Mouse (Mus musculus): ENCODE results near the gene Trim40. TPM values are rescaled to one million over a fixed set of nuclear protein-coding genes. Genes with fewer than 3 reads are reported as not detected.
"Not testable (repeated sequence)": the region's sequence is repeated elsewhere in the genome, so short reads cannot be mapped to it uniquely, and the experiment has no call there.

Trim40 gene
- polyA plus RNA-seq, 1 experiment from 2014 or later: not detected

GRCm38 (mm10) chr17:36897552-36898205, 7.8 kb upstream of the Trim40 start, which contains the start of gene Trim31:
Gene Trim31, plus strand, starts transcription at chr17:36898118.
- Histone ChIP-seq H3K4me3 (ENCODE audit: low read depth, low read length) (no peak within 1 kb of the TSS), H3K4me2 (ENCODE audit: low read length) (no peak within 1 kb of the TSS), H3K27ac (ENCODE audit: low read length) (no peak within 1 kb of the TSS), H3K27me3 (ENCODE audit: control insufficient read depth, insufficient read depth, low read depth, low read length) (no peaks in the 10 kb centered on the region), H3K4me1 (ENCODE audit: control insufficient read depth, insufficient read depth, low read length) (no peaks in the 10 kb centered on the region), H3K9me3 (replicated peaks; ENCODE audit: control insufficient read depth, low read length, poor library complexity, severe bottlenecking) (no peaks in the 10 kb centered on the region), H3K36me3 (ENCODE audit: control insufficient read depth, insufficient read depth, low read length) (no peaks in the 10 kb centered on the region), H3K9ac (ENCODE audit: low read depth, low read length) (no peak within 1 kb of the TSS)
- WGBS: 66% methylated on average over 6 of the region's 6 CpGs
- no peak for ATAC-seq

DNA sequence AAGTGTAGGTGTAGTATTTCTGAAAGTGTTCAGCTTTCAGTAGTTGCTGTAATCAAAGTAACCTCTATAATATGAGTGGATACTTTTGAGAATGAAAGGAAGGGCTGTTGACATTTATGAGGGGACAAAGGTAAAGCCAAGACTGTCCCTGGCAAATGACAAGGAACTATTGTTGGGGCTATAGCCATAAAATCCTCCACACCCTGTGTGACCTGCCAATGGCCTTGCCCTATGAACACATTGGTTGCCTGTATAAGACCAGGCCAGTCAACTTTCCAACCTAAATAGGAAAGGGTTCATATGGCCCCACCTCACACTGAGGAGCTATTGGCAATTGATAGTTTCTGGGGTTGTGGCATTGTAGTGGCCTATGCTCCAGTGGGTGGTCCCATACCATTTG, 7.1 kb upstream of the Trim40 start:
- H3K27ac ChIP-seq (ENCODE audit: low read length): no peak overlapping the region
- ATAC-seq: no peak
- no peaks in the 10 kb centered on the region for H3K4me1 ChIP-seq (ENCODE audit: control insufficient read depth, insufficient read depth, low read length)

GRCm38 (mm10) chr17:36896583-36896982, 6.7 kb upstream of the Trim40 start:
- H3K4me3 ChIP-seq (ENCODE audit: low read depth, low read length): no peak overlapping the region
- 94% methylated on average over 1 of the region's 1 CpGs for WGBS
- H3K4me1 ChIP-seq (ENCODE audit: control insufficient read depth, insufficient read depth, low read length): no peaks in the 10 kb centered on the region
- no peaks in the 10 kb centered on the region for H3K36me3 ChIP-seq (ENCODE audit: control insufficient read depth, insufficient read depth, low read length)
- ATAC-seq: no peak
- no peak overlapping the region for H3K9ac ChIP-seq (ENCODE audit: low read depth, low read length)
- no peaks in the 10 kb centered on the region for H3K27me3 ChIP-seq (ENCODE audit: control insufficient read depth, insufficient read depth, low read depth, low read length)
- no peaks in the 10 kb centered on the region for H3K9me3 ChIP-seq (replicated peaks; ENCODE audit: control insufficient read depth, low read length, poor library complexity, severe bottlenecking)
- no peak overlapping the region for H3K4me2 ChIP-seq (ENCODE audit: low read length)
- no peak overlapping the region for H3K27ac ChIP-seq (ENCODE audit: low read length)

More for the DNA sequence above, 7.1 kb upstream of the Trim40 start:
- Histone ChIP-seq H3K9me3 (replicated peaks; ENCODE audit: control insufficient read depth, low read length, poor library complexity, severe bottlenecking) (no peaks in the 10 kb centered on the region), H3K27me3 (ENCODE audit: control insufficient read depth, insufficient read depth, low read depth, low read length) (no peaks in the 10 kb centered on the region), H3K4me2 (ENCODE audit: low read length) (no peak overlapping the region), H3K4me3 (ENCODE audit: low read depth, low read length) (no peak overlapping the region), H3K36me3 (ENCODE audit: control insufficient read depth, insufficient read depth, low read length) (no peaks in the 10 kb centered on the region), H3K9ac (ENCODE audit: low read depth, low read length) (no peak overlapping the region)

DNA sequence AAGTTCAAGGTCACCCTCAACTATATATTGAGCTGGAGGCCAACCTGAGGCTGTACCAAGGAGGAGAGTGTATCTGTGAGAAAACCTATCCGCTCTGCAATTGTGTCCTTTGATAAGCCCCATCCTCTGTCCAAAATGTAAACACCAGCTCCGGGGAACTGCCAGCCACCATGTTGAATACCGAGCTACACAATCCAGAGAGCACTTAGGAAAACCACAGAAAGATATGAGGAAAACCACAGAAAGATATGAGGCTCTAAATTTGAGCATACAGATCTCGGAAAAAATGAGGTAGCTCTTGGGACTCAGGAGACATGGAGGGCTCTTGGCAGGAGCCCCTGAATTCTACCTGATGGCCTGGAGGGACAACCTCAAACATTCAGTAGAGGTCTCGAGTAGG, 3.5 kb upstream of the Trim40 start:
- Histone ChIP-seq H3K9me3 (replicated peaks; ENCODE audit: control insufficient read depth, low read length, poor library complexity, severe bottlenecking) (no peaks in the 10 kb centered on the region), H3K36me3 (ENCODE audit: control insufficient read depth, insufficient read depth, low read length) (no peaks in the 10 kb centered on the region), H3K4me2 (ENCODE audit: low read length) (no peak overlapping the region), H3K4me1 (ENCODE audit: control insufficient read depth, insufficient read depth, low read length) (no peaks in the 10 kb centered on the region), H3K27me3 (ENCODE audit: control insufficient read depth, insufficient read depth, low read depth, low read length) (no peaks in the 10 kb centered on the region), H3K27ac (ENCODE audit: low read length) (no peak overlapping the region), H3K4me3 (ENCODE audit: low read depth, low read length) (no peak overlapping the region), H3K9ac (ENCODE audit: low read depth, low read length) (no peak overlapping the region)
- ATAC-seq: no peak
- 81% methylated on average over 5 of the region's 5 CpGs for WGBS

- ATAC-seq: peak; percentile 67; the same call in 1 of the 2 replicates
- Histone ChIP-seq H3K4me1 (ENCODE audit: control insufficient read depth, insufficient read depth, low read length) (no peaks in the 10 kb centered on the region), H3K9ac (ENCODE audit: low read depth, low read length) (no peak overlapping the region), H3K4me2 (ENCODE audit: low read length) (no peak overlapping the region), H3K4me3 (ENCODE audit: low read depth, low read length) (no peak overlapping the region), H3K27me3 (ENCODE audit: control insufficient read depth, insufficient read depth, low read depth, low read length) (no peaks in the 10 kb centered on the region), H3K27ac (ENCODE audit: low read length) (no peak overlapping the region), H3K36me3 (ENCODE audit: control insufficient read depth, insufficient read depth, low read length) (no peaks in the 10 kb centered on the region), H3K9me3 (replicated peaks; ENCODE audit: control insufficient read depth, low read length, poor library complexity, severe bottlenecking) (no peaks in the 10 kb centered on the region)
- WGBS: 9% methylated on average over 2 of the region's 2 CpGs
Measured at GRCm38 (mm10) chr17:36892362-36892761, 2.4 kb upstream of the Trim40 start.

- not testable (repeated sequence) for H3K4me2 ChIP-seq (ENCODE audit: low read length); H3K27ac ChIP-seq (ENCODE audit: low read length); H3K27me3 ChIP-seq (ENCODE audit: control insufficient read depth, insufficient read depth, low read depth, low read length); H3K9ac ChIP-seq (ENCODE audit: low read depth, low read length); H3K4me3 ChIP-seq (ENCODE audit: low read depth, low read length); H3K9me3 ChIP-seq (replicated peaks; ENCODE audit: control insufficient read depth, low read length, poor library complexity, severe bottlenecking); H3K36me3 ChIP-seq (ENCODE audit: control insufficient read depth, insufficient read depth, low read length); H3K4me1 ChIP-seq (ENCODE audit: control insufficient read depth, insufficient read depth, low read length); ATAC-seq
- WGBS: 92% methylated on average over 1 of the region's 1 CpGs
Measured at GRCm38 (mm10) chr17:36891496-36891895, 1.6 kb upstream of the Trim40 start.

DNA sequence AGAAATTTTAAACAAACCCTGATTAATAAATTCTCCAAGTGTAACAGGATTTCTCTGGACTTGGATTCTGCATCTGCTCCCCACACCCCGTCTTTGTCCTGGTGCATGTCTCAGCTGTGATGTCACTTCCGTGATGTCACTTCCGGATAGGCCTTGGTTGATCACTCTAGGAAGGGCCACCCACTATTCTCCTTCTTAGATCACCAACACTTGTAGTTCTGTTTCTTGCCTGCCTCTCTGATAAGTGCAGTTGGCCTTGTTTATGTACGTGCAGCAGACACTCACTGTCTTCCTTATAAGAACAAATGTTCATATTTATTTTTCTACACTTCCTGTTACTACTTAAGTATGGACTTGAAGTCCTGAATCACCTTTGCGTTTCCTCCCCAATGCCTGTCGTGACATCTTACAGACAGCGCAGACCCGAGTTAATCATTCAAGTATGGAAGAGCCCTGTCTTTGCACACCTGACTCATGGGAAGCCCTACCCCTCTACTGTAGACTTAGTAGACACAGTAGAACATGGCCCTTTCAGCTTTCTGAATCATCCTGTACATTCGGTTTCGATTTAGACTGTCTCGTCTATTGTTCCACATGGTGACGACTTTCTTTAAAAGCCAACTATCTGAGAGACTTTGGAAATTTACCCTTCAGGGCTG, 4.7 kb downstream of the Trim40 start:
- no peaks in the 10 kb centered on the region for H3K27me3 ChIP-seq (ENCODE audit: control insufficient read depth, insufficient read depth, low read depth, low read length)
- 95% methylated on average over 12 of the region's 12 CpGs for whole genome bisulfite sequencing
- no peaks in the 10 kb centered on the region for H3K36me3 ChIP-seq (ENCODE audit: control insufficient read depth, insufficient read depth, low read length)
- H3K27ac ChIP-seq (ENCODE audit: low read length): no peak overlapping the region
- no peaks in the 10 kb centered on the region for H3K4me1 ChIP-seq (ENCODE audit: control insufficient read depth, insufficient read depth, low read length)
- no peaks in the 10 kb centered on the region for H3K9me3 ChIP-seq (replicated peaks; ENCODE audit: control insufficient read depth, low read length, poor library complexity, severe bottlenecking)
- H3K4me2 ChIP-seq (ENCODE audit: low read length): no peak overlapping the region
- no peak overlapping the region for H3K9ac ChIP-seq (ENCODE audit: low read depth, low read length)
- ATAC-seq: no peak
- H3K4me3 ChIP-seq (ENCODE audit: low read depth, low read length): no peak overlapping the region

GRCm38 (mm10) chr17:36883350-36883749, 6.6 kb downstream of the Trim40 start:
- ATAC-seq: no peak
- Histone ChIP-seq H3K27me3 (ENCODE audit: control insufficient read depth, insufficient read depth, low read depth, low read length) (no peaks in the 10 kb centered on the region), H3K36me3 (ENCODE audit: control insufficient read depth, insufficient read depth, low read length) (no peaks in the 10 kb centered on the region), H3K4me2 (ENCODE audit: low read length) (no peak overlapping the region), H3K9ac (ENCODE audit: low read depth, low read length) (no peak overlapping the region), H3K4me1 (ENCODE audit: control insufficient read depth, insufficient read depth, low read length) (no peaks in the 10 kb centered on the region), H3K27ac (ENCODE audit: low read length) (no peak overlapping the region), H3K4me3 (ENCODE audit: low read depth, low read length) (no peak overlapping the region), H3K9me3 (replicated peaks; ENCODE audit: control insufficient read depth, low read length, poor library complexity, severe bottlenecking) (no peaks in the 10 kb centered on the region)
- WGBS: 70% methylated on average over 2 of the region's 2 CpGs

- Histone ChIP-seq H3K9me3 (replicated peaks; ENCODE audit: control insufficient read depth, low read length, poor library complexity, severe bottlenecking) (no peaks in the 10 kb centered on the region), H3K4me3 (ENCODE audit: low read depth, low read length) (no peak overlapping the region), H3K36me3 (ENCODE audit: control insufficient read depth, insufficient read depth, low read length) (no peaks in the 10 kb centered on the region), H3K4me1 (ENCODE audit: control insufficient read depth, insufficient read depth, low read length) (no peaks in the 10 kb centered on the region), H3K4me2 (ENCODE audit: low read length) (no peak overlapping the region), H3K27ac (ENCODE audit: low read length) (no peak overlapping the region), H3K27me3 (ENCODE audit: control insufficient read depth, insufficient read depth, low read depth, low read length) (no peaks in the 10 kb centered on the region), H3K9ac (ENCODE audit: low read depth, low read length) (no peak overlapping the region)
- no peak for ATAC-seq
- 77% methylated on average over 4 of the region's 4 CpGs for WGBS
Measured at GRCm38 (mm10) chr17:36874636-36875035, 15.3 kb downstream of the Trim40 start.

Measured in midbrain, embryonic 16.5 days (tissue).